Mouse (Mus musculus) lung, postnatal 25 days (tissue): Measurements from ENCODE around the gene Syne4.
A peak's percentile ranks its signal among the peaks of the same experiment; 100 is the strongest.

Experiments
- DNase-seq: peaks from one replicate; pipeline ENCODE4 v3.0.0; 2022; ENCODE audit warnings: low spot score

Syne4 gene

DNA sequence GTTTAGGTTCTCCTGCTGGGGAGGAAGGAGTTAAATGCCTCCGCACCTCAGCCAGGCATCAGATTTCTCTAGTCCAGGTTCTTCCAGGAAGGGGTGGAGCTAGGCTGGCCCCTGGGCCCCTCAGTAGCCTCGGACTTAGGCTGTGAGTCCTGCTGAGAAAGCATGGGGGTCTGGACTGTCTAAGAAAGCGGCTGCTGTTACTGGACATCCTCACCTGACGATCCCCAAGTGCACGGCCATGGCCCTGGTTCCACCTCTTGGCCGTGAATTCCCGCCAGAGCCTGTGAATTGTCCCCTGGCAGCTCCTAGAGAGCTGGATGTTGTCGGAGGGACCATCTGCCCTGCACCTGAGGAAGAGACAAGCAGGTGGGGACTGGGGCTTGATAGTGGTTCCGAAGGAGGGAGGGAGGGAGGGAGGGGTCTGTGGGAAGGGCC, at the start of gene Syne4:
Gene Syne4, plus strand, starts transcription at position 87 of the 435 bp plus-strand sequence.
- no peak for DNase-seq

DNA sequence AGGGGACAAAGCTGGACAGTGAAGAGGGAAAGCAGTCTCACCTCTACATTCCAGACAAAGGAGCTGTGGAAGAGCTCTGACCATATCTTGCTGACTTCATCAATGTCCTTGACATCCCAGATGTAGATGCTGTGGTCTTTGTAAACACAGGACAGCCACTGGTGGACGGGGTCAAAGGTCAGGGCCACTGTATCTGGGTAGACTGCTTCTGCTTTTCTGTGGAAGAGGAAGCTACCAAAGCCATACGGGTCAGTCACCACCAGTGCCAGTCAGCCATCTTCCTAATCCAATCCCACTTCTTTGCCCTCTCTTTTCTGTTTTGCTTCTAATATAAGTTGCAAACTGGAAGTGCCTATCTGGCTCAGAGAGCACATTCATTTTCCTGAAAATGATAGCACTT, 49.6 kb upstream of the Syne4 start:
- DNase-seq, result no peak

DNA sequence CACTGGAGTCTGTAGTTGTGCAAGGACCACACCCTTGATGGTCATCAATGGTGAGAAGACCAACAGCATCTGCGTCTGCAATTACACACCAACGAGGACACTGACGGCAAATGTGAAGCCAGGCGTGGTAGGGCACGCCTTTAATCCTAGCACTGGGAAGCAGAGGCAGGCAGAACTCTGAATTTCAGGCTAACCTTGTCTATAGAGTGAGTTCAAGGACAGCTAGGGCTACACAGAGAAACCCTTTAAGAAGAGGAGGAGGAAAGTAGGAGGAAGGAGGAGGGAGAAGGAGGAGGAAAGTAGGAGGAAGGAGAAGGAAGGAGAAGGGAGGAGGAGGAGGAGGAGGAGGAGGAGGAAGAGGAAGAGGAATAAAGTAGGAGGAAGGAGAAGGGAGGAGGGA, 49.1 kb upstream of the Syne4 start:
- DNase-seq, result no peak

DNA sequence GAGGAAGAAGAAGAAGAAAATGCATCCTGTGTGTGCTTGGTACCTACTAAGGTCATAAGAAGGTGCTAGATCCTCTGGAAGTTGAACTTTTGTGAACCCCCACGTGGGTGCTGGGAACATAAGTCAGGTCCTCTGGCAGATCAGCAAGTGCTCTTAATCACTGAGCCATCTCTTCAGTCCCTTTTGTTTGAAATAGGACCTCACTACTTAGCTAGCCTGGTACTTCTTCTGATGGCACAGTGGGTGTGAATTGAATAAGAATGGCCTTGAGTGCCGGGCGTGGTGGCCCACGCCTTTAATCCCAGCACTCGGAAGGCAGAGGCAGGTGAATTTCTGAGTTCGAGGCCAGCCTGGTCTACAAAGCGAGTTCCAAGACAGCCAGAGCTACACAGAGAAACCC, 48.7 kb upstream of the Syne4 start:
- no peak for DNase-seq

DNA sequence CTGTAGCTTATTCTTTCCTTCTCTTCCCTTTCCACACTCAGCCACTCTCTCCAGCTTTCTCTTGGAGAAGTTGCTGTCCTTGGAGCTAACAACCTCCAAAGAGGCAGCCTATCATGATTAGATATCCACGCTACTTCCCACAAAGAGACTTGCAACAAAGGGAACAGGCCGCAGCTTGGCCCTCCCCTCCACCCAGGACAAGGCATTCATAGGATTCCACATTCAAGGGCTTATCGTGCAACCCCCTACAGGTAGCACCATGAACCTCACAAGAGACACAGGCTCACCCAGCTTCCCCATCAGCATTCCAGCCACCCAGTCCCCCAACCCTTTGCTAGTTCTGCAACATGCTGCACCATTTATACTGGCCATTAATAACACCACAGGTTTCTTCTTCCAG, 47.8 kb upstream of the Syne4 start:
- no peak for DNase-seq

DNA sequence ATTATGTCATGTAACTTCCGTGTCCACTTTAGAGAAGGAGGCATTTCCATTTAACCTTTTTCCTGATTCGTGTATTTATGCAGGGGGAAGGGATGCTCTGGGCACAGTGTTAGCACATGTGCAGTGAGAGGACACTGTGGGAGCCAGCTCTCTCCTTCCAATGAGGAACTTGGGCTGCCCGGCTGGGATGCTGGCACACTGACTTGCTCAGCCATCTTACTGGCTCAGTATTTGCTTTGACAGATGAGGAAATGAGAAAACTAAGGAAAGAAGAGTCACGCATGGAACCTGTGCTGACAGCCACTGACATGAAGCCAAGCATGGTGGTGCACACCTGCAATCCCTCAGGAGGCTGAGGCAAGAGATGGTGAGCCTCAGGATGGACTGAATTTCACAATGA, 45.0 kb upstream of the Syne4 start:
- DNase-seq, result no peak

DNA sequence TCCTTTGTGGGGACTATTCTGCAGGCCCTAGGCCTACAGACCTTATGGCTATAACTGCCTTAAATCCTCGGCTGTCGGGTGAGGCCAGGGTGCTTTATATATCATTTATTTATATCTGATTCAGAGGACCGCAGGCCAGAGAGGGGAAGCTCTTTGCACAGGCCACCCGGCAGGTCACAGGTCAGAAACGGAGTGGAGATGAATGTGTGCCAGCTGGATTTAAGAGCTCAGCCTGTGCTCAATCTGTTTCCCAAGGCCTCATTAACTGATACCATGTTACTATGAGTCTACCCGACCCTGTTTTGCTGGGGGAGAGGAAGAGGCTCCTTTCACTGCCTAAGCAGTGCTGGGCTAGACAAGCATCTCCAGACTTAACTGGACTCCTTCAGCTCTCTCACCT, 40.2 kb upstream of the Syne4 start:
- no peak for DNase-seq

DNA sequence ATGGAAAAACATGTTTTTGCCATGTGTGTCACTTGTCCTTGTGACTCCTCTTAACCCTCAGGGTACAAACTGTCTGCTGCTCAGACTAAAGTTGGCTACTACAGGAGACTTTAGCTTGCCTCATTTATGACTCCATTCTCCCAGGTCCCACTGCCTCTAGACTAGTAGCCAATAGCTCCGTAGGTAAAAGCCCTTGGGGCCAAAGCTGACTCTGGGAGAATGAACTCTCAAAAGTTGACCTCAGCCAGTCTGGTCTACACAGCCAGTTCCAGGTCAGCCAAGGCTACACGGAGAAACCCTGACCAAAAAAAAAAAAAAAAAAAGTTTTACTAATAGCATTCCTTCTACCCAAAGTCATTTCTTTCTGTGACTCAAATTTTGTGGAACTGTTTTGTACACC, 35.7 kb upstream of the Syne4 start:
- no peak for DNase-seq

DNA sequence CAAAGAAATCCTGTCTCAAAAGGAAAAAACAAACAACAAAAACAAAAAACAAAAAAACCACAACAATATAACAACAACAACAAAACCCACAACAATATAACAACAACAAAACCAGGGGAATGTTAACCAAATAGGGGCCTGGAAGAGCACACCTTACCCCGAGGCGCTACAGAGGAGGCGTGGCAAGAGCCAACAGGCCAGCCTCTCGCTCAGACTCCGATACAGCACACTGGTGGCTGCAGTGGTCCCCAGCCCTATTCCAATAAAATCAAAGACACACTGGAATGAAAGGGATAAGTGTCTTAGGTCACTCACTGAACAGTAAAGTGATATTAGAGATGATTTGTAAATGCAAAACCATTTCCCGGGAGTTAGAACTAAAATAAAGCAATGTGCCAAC, 35.1 kb upstream of the Syne4 start:
- no peak for DNase-seq

DNA sequence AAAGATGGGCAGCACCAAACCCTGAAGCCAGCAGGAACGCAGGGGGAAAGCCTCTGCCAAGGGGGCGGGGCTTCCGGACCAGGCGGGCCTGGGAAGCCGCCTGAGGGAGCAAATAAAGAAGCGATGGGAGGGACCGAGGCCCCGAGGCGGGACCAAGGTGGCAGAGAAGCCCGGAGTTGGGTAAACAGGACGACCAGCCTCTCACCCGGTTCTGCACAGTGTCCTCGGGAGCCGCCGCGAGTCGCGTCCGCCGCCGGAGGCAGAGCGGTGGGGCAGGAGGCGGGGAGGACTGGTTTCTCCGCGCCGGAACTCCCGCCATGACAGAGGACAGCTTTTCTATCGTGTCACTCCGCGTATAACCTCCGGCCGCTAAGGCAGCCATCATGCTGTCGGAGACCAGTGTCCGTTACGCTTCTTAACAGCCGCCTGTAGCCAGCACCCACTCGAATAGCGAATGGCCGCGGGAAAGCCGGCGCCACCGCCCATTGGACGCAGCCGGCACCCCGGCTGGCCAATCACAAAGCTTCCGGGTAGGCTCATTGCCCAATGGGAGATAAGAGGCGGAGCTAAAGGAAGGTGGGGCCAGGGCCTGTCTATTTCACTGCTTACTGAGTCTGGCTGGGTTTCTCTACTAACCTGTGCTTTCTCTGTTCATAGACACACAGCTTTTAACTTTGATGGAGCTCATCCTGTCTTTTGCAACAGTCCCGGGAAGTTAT, 34.5 kb upstream of the Syne4 start, which contains the start of the genes Thap8 and Wdr62:
Gene Thap8, plus strand, starts transcription at position 144 of the 719 bp plus-strand sequence.
Gene Wdr62, minus strand, starts transcription at position 469 of the 719 bp plus-strand sequence.
- peak; percentile 94 for DNase-seq

DNA sequence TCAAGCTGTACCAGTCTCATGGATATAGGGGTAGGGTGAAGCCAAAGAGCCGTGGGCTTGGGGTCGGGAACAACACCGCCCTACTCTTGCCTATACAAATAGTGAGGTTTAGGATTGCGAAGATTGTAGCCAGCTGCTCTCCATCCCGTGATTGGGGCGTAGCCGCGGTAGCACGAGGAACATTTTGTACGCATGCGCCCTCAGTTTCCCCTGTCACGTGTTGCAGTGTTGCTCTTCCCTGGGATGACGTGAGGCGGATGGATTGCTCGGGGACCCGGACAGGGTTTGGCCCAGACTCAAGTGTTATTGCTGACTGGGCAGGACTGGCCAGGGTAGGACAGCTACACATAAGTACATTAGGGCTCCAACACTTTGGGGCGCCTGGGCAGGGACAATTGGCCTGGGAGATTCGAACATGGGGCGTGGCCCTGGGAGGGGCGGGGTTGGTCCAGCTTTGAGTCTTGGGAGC, 33.9 kb upstream of the Syne4 start:
- DNase-seq, result peak; percentile 92

DNA sequence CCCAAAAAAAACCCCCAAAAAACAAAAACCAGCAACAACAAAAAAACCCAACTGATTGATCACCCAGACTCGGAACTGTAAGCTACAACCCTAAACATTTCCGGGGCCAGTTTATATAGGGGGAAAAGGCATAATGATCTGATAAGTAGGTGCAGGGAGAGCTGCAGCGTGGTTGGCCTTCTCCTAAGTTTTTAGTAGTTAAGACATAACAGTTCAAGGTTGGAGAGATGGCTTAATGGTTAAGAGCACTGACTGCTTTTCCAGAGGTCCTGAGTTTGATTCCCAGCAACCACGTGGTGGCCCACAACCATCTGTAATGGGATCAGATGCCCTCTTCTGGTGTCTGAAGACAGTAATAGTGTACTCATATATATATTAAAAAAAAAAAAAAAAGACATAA, 33.1 kb upstream of the Syne4 start:
- DNase-seq, result no peak

DNA sequence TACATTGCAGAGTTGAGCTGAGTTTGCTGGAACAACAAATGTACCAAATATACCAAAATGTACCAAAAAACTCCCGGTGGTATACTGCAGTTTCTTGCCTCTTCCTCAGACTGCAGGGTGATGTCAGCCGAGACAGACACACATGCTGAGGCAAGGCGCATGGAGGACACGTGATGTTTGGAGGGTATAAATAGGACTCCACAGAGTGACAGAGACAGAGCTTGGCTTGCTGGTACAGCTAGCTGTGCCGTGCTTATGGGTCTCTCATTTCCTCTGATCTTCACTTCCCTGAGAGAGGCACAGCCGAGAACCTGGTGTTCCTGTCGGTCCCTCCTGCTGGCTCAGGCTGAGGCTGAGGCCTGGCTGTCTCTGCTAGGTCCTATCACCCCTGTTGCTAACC, 31.9 kb upstream of the Syne4 start:
- no peak for DNase-seq

DNA sequence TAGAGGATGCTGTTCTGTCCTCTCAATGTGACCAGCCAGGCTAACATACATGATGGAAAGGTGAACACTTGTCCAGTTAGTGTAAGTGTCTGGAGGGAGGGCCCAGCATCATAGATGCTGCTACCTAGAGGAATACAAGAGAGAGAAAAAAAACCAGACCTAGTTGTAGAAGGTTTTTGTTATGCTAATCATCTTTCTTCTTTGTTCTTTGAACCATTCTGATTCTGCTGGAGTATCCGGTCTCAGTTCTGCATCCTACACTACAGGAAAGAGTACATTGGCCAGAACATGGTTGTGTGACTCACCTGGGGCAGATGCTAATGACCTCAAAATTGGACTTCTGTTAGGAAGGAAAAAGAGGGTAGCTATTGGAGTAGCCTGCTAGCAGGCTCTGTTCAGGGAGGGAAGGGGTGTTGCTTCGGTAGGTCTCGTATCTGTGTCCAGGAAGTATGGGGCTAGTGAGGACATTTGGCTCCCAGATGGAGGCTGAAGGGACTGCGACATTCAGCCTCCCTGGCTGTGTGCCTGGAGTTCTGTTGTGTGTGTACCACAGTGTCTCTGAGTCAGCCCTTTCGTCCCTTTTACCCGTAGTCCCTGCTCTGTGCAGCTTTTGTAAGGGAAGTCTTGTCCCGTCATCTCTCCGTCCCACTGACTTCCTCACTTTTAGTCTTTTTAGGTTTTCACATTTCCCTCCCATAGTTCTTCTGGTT, 27.8 kb upstream of the Syne4 start:
- no peak for DNase-seq

DNA sequence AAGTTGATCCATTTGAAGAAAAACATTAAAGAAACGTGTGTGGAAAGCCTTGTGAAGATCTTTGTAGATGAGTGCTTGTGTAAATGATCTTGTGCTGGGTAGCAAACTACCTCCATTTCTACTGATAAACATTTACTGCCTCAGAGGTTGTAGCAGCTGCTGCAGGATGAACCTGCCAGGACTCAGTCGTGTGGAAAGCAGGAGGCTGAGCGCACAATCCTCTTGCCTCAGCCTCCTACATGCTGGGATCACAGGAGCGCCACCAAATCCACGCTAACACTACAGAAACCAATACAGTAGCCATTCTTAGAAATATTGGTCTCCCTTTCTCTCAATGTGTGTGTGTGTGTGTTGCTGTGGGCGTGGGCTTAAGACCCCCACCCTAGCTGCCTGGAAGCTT, 26.6 kb upstream of the Syne4 start:
- DNase-seq, result no peak

DNA sequence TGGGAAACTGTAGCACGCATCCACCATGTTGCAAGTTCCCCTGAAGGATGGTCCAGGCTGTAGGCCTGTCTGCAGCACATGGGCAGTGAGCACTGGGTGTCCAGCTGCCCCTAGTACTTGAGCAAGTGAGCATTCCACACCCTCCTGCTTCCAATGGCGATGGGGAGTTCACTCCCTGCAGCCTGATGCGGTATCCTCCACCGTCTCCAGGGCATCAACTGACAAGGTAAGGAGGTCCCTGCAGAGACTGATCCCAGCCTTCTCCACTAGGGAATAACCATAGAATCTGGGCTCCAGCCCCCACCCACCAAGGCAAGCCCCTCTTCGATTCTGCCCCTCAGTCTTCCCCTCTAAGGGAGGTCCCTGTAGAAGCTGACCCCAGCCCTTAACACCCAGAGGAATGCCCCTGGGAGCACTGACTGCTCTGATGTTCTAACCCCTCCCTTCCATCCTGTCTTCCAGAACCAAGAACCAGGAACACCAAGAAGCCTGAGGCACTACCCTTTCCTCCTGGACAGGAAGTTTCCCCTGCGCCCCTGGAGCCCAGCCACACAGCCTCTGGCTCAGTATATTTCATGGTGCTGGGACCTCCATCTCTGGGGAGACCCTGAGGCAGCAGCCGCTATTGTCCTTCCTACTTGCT, 25.4 kb upstream of the Syne4 start:
- no peak for DNase-seq

DNA sequence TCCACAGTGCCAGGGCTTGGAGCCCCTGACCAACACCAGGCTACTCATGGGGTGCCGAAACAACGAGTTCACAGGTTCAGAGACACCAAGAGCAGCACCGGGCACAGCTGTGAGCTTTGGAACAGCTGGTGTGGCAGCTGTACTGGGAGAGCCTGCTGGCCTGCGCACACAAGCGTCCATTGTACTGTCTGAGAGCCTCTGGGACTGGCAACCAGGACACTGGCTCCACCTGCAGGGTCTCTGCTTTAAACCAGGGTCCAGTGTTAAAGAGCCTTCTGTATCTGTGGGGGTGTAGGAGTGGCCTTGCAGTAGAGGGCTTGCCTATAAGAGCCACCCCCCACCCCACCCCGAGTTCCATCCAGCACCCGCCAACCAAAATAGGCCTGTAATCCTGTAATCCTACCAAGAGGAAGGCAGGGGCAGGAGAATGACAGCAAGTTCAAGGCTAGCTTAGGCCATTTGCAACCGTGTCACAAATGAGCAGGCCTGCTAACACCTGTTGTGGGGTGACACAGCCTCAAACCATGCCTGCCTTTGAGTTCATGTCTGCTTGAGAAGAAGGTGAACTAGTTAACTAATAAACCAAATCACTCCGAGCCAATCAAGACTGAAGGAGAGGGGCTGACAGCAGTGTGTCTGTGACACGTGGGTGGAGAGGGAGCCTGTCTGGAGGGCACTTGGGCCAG, 24.8 kb upstream of the Syne4 start:
- DNase-seq, result no peak

DNA sequence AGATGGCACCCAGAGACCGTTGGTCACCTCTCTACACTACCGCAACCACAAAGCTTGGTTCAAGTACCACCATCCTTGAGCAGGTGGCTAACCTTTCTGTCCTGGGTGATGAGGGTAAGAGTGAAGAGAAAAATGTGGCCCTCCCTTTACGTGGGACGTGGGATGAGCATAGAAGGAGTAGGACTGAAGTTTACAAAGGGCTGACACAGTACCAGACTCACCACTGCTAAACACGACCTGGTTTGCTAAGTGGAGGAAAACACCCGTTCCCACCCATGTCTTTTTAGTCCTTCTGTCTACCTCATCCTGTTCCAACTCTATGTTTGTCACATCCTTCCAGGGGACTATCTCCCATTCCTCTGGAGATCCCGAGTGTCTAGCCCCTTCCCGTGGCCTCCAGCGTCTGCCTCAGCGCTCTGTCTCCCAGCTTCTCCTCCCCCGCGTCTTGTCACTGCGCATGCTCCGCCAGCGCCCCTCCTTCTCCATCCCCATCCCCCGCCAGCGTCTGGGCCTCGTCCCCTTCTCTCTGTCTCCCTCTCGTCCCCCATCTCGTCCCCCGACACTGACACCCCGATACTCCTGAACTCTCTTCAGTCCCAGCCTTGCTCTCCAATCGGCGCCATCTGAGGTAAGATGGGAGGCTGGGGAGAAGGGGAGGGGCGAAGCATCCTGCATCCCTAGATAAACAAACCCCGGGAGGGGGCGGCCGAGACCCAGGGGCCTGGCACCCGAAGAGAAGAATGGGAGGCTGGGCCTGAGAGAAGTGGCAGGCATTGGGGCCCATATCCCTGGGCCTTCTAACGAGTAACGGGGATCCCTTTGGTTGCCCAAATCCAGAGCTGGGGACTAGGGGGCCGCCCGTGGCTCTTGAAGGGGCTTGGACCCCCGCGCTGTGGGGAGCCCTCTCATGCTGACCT, 23.1 kb upstream of the Syne4 start, which contains the start of gene Clip3:
Gene Clip3, plus strand, starts transcription at position 514 of the 917 bp plus-strand sequence.
- DNase-seq, result no peak

DNA sequence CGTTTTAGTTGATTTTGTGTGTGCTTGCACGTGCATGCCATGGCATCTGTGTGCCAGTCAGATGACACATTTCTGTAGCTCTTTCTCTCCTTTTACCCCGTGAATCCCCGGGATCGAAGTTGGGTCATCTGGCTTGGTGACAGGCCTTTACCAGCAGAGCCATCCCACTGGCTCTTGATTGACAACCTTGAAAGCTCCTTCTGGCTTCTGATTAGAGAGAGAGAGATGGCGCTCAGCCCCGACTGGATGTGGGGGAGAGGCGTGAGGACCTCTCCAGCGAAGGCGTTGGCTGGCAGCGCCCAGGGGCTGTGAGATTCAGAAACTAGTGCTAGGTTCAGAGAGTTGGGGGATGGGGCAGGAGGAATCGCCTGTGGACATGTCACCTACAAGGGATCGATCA, 20.8 kb upstream of the Syne4 start:
- no peak for DNase-seq

DNA sequence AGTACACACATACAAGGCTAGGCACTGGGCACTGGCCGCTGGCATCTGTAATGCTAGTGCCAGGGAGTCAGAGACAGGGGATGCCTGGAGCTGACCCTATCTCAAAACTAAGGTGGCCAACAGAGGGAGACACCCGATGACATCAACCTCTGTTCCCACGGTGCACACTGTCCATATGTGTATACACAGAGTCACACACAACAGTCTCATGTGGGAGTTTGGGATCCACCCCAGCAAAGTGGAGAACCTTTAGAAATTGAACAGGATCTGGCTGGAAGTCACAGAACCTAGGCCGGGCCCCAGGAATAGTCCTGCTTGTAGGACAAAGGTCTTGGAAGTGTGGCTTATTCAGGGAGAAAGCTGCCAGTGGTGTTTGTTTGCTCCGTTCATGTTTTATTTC, 20.3 kb upstream of the Syne4 start:
- DNase-seq, result no peak

DNA sequence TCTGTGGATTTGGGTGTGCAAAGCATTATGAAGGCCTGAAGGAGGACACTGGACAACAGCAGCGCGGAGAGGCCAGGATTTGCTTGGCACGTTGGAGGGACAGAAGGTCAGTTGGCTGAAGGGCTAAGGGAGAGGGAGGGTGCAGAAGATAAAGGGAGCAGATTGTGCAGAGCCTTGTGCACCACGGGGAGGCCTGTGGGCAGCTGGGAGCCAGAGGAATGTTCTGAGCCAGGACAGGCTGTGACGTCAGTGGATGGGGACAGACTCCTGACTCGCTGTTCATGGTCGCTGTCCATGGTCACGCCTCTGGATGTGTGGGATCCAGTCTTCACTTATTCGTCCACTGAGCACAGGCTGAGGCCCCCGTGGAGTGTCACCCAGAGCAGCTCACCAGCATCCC, 19.5 kb upstream of the Syne4 start:
- DNase-seq, result no peak
